Mouse (Mus musculus) kidney, adult 2 months (tissue): ENCODE data around the gene 4930402H24Rik. TPM values are rescaled to one million over a fixed set of nuclear protein-coding genes. Genes with fewer than 3 reads are reported as not detected.

Source experiments
- DNase-seq: peaks from one replicate; pipeline ENCODE4 v3.0.0; 2021
- H3K27ac ChIP-seq: fragments of 200-500 bp; 2 replicates; pipeline ENCODE4 v1.5.1; 2012; ENCODE audit warnings: low read depth, low read length, control low read depth, inconsistent platforms; ENCODE audit not compliant: insufficient read depth
- H3K27me3 ChIP-seq: fragments of 200-500 bp; replicated peaks from 2 replicates; pipeline ENCODE4 v1.6.1; 2012; ENCODE audit warnings: mild to moderate bottlenecking, moderate library complexity, low read length, inconsistent platforms; ENCODE audit not compliant: control insufficient read depth, insufficient read depth
- H3K36me3 ChIP-seq: fragments of 200-500 bp; 2 replicates; pipeline ENCODE4 v1.6.1; 2012; ENCODE audit warnings: mild to moderate bottlenecking, moderate library complexity, low read length, inconsistent platforms; ENCODE audit not compliant: control insufficient read depth, insufficient read depth
- H3K4me1 ChIP-seq: fragments of 200-500 bp; 2 replicates; pipeline ENCODE4 v1.6.1; 2011; ENCODE audit warnings: low read length; ENCODE audit not compliant: control insufficient read depth, insufficient read depth
- H3K4me3 ChIP-seq: fragments of 200-500 bp; 2 replicates; pipeline ENCODE4 v1.5.1; 2011; ENCODE audit warnings: mild to moderate bottlenecking, low read depth, low read length, control low read depth; ENCODE audit not compliant: insufficient read depth
- CTCF ChIP-seq: fragments of 200-500 bp; conservative IDR thresholded peaks from 2 replicates; pipeline ENCODE4 v1.5.1; 2011; ENCODE audit warnings: low read depth, mild to moderate bottlenecking, control low read depth, low read length, moderate library complexity, mixed read lengths; ENCODE audit not compliant: insufficient read depth, insufficient read length
- POLR2A ChIP-seq: fragments of 200-500 bp; IDR thresholded peaks from one replicate; pipeline ENCODE4 v1.6.1; 2011; ENCODE audit warnings: low read depth, low read length, control low read depth
- WGBS: fragments of 180-500 bp; shearing (Covaris S2); methylation state at CpG from one replicate; pipeline ENCODE4 v1.1.7; 2018; 5-methylcytosine and 5-hydroxymethylcytosine counted together
- polyA plus RNA-seq: library from polyadenylated mRNA; depleted of rRNA; stranded (reverse); fragments of >200 nt; gene quantifications from 2 replicates; pipeline ENCODE4 v1.2.3, GENCODE M21; 2012

The 4930402H24Rik gene
- polyA plus RNA-seq, 1 experiment, result 70.2 TPM

DNA sequence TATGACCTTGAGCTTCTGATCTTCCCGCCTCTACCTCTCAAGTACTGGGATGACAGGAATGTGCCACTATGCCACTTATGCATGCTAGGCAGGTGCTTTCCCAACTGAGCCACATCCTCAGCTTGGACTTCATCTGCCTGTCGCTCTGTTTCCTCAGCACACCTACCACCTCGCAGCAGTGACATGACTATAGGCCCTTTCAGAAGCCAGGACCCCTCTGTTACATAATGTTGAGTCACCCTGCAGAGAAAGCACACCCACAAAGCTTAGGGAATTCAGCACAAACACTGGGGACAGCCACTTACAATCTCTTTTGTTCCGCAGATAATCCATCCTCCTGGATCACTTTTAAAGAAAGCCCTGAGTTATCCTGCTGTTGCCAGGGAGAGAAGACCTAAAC, 166.1 kb downstream of the 4930402H24Rik start:
- no peaks in the 10 kb centered on the region for H3K27me3 ChIP-seq

DNA sequence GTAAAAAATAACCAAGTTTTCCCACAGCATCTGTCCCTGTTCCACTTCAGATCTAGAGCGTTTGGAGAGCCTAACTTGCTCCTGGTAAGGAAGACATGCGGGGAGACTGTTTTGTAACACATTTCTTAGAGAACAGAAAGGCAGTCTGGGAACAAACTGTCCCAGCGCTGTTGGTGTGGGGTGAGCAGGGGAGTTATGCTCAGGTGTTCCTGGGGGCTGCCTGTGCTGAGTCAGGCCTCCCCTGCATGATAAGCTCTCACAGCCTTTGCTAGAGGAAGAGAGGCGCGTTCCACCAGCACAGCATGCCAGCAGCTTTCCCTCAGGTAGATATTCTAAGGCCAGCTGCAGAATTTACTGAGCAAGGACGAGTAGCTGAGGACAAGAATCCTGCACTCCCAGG, 168.2 kb downstream of the 4930402H24Rik start:
- TF ChIP-seq POLR2A (no peak), CTCF (no peak)
- no peak overlapping the region for H3K4me3 ChIP-seq
- H3K27me3 ChIP-seq, result no peaks in the 10 kb centered on the region
- 86% methylated on average over 6 of the region's 6 CpGs for WGBS
- H3K36me3 ChIP-seq, result peaks cover 10% of the 10 kb centered on the region
- DNase-seq, result no peak
- no peaks in the 10 kb centered on the region for H3K4me1 ChIP-seq
- H3K27ac ChIP-seq, result no peak overlapping the region

More for the DNA sequence above, 166.1 kb downstream of the 4930402H24Rik start:
- H3K36me3 ChIP-seq, result peaks cover 10% of the 10 kb centered on the region
- H3K4me1 ChIP-seq, result no peaks in the 10 kb centered on the region
- TF ChIP-seq POLR2A (no peak), CTCF (no peak)
- H3K4me3 ChIP-seq, result no peak overlapping the region
- WGBS, result 84% methylated on average over 4 of the region's 4 CpGs
- no peak for DNase-seq
- no peak overlapping the region for H3K27ac ChIP-seq

DNA sequence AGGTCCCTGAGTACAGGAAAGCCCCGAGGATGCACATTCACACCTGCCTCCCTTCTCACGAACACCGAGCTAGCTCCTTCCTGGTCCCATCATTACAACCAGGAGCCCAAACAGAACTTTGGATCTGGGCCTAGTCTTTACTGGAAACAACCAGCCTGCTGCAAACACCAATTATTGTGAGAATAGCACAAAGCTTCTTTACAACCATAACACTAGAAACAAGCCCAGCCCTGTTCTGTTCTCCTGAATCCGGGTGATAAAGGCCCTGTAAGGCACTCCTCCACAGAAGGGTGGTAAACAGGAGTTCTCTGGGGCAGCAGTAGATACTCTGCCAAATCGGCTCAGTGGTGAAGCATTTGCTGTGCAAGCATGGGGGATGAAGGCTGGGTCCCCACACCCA, 170.9 kb downstream of the 4930402H24Rik start:
- H3K4me3 ChIP-seq, result no peak overlapping the region
- no peaks in the 10 kb centered on the region for H3K4me1 ChIP-seq
- H3K27ac ChIP-seq, result no peak overlapping the region
- no peaks in the 10 kb centered on the region for H3K27me3 ChIP-seq
- peaks cover 20% of the 10 kb centered on the region for H3K36me3 ChIP-seq
- 60% methylated on average over 5 of the region's 5 CpGs for WGBS
- peak; percentile 22 for DNase-seq
- TF ChIP-seq CTCF (no peak), POLR2A (no peak)

DNA sequence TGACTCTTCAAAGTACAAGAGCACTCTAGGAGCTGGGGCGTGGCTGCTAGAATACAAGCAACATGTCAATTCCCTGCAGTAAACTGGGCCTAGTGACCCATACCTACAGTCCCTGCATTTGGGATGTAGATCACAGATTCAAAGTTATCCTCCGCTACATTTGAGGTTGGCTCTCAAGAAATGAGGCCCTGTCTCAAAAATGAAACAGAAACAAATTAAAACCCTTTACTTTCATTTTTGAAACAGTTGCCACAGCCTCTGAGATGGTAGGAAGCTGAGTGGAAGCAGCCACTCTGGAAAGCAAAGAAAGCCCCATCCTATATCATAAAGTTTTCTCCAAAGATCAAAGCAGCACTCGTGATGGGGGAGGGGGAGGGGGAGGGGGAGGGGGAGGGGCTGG, 172.8 kb downstream of the 4930402H24Rik start:
- H3K27ac ChIP-seq, result no peak overlapping the region
- H3K4me3 ChIP-seq, result no peak overlapping the region
- H3K36me3 ChIP-seq, result peaks cover 24% of the 10 kb centered on the region
- WGBS, result 72% methylated on average over 3 of the region's 3 CpGs
- TF ChIP-seq CTCF (no peak), POLR2A (no peak)
- H3K27me3 ChIP-seq, result no peaks in the 10 kb centered on the region
- no peaks in the 10 kb centered on the region for H3K4me1 ChIP-seq
- no peak for DNase-seq

DNA sequence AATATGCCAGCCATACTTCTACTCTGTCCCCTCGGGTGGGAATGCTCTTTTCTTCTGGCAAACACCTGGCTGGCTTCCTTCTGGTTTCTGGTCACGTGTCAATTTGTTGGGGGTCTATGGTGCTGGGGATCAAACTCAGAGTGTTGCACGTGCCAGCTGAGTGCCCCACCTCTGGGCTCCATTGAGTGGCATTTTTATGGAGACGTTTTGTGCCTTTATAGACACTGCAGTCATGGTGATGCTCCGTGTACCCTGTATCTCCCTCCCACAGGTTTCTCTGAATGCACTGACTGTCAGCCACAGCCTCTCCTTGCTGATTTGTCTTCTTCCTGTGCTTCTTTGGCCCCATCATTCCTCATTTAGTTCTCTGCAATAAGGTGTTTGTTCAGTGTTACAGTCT, 174.4 kb downstream of the 4930402H24Rik start:
- Histone ChIP-seq H3K27me3 (no peaks in the 10 kb centered on the region), H3K36me3 (peaks cover 25% of the 10 kb centered on the region), H3K4me1 (no peaks in the 10 kb centered on the region), H3K4me3 (no peak overlapping the region), H3K27ac (no peak overlapping the region)
- no peak for DNase-seq
- TF ChIP-seq CTCF, result no peak
- no peak for TF ChIP-seq POLR2A
- 49% methylated on average over 5 of the region's 5 CpGs for WGBS

DNA sequence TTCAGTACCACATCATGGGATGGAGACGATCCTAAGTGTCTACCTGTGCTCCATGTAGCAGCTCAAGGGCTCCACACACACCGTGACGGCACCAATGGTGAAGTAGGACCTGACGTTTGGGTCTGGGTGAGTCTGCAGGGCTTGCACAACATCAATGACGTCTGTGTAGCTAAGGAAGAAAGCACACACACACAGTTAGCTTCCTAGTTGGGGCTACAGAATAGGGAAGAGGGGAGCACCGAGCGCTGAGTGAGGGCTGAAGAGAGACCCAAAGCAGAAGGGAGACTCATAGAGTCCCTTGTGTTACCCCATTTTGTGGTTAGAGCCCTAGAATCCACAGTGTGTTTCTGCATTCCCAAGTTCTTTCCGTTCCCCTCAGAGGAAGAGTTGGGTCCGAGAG, 175.5 kb downstream of the 4930402H24Rik start:
- H3K27ac ChIP-seq, result no peak overlapping the region
- WGBS, result 83% methylated on average over 9 of the region's 9 CpGs
- no peak for TF ChIP-seq POLR2A
- no peak for TF ChIP-seq CTCF
- H3K4me1 ChIP-seq, result no peaks in the 10 kb centered on the region
- no peak for DNase-seq
- H3K27me3 ChIP-seq, result no peaks in the 10 kb centered on the region
- H3K36me3 ChIP-seq, result peaks cover 27% of the 10 kb centered on the region
- H3K4me3 ChIP-seq, result no peak overlapping the region

DNA sequence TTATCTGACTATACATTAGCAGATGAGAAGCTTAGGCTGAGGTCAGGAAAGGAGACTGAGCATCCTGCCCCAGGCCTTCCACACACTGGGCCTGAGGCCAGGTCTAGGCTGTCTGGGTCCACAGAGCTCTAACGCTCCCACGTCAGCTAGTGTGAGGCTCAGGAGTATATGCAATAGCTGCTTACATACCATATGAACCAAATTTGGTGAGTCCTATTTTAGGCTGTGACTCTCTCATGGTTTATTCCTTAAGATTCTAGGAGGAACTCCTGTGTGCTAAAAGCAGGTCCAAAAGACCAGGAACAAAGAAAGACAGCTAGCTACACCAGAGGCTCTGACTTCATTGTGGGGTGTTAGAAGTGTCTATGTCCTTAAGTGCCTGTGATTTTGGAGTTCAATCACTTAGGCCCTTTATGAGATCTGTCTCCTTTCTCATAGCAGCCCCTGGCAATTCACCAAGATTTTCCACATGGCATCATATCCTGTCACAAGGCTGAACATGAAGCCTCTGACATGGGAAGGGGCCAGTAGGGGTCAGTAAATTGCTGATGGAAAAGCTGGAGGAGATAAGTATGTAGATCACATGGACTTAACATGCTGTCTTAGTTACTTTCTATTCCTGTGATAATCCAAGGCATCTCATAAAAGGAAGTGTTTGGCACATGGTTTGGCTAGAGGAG, 177.2 kb downstream of the 4930402H24Rik start:
- H3K27me3 ChIP-seq, result no peaks in the 10 kb centered on the region
- WGBS, result 89% methylated on average over 2 of the region's 2 CpGs
- H3K4me3 ChIP-seq, result no peak overlapping the region
- DNase-seq, result no peak
- no peak for TF ChIP-seq CTCF
- no peak for TF ChIP-seq POLR2A
- no peaks in the 10 kb centered on the region for H3K4me1 ChIP-seq
- H3K36me3 ChIP-seq, result peaks cover 27% of the 10 kb centered on the region
- no peak overlapping the region for H3K27ac ChIP-seq
